Mouse (Mus musculus) 3T3-L1 (cell line): ENCODE measurements at regions not wholly inside any gene's neighbourhood (a gene's known extent, or its start where the extent isn't known, plus 50 kb on each side); places are given as distances from the start of the nearest gene placed in this dataset.

Source experiments
- DNase-seq: peaks from one replicate; pipeline ENCODE4 v3.0.0-alpha.2; 2015; ENCODE audit warnings: low read depth, low spot score

GRCm38 (mm10) chr17:40455920-40456319 is 63.9 kb upstream of the Esp8 start:
- DNase-seq = no peak

GRCm38 (mm10) chr17:40430446-40430845 is 89.4 kb upstream of the Esp8 start:
- peak; percentile 37 for DNase-seq

- no peak for DNase-seq
These were observed 99.6 kb upstream of the Crisp1 start for GRCm38 (mm10) chr17:40418651-40419050.

GRCm38 (mm10) chr17:40384567-40384966 is 65.6 kb upstream of the Crisp1 start:
- DNase-seq = no peak

- no peak for DNase-seq
These were observed 53.7 kb upstream of the Crisp1 start for GRCm38 (mm10) chr17:40372747-40373146.
